ENCODE assay signal across 9 mouse cellular contexts in genomic region chr9:113508821-113509220, GRCm38 (mm10).
DNase-seq lines count a peak whose midpoint lies in the region.
"Had no signal": no experiment of that assay in that cellular context is flagged by ENCODE, and none has a peak within 500 bp of the region (broad histone marks: within the 10 kb centered on the region; RNA-seq: fewer than 3 reads in every experiment).

No protein-coding gene starts in this region.

- peak; percentile 76 for DNase-seq in layer of hippocampus, adult 11-12 months (ENCODE audit: low spot score)
- DNase-seq in layer of hippocampus, adult 9-10 months (ENCODE audit: low spot score), result no peak
- DNase-seq in cerebellum, postnatal 36 days, result peak; percentile 48 to 56
- DNase-seq in layer of hippocampus, adult 9-11 months, result peak; percentile 82
- peak; percentile 88 to 93 for DNase-seq in right cerebral cortex, postnatal 10 days (ENCODE audit: low spot score in 2 of 2)
- DNase-seq in adrenal gland, adult 2 months, result no peak
- no peak for DNase-seq in kidney, adult 18-20 months
- DNase-seq in lung, postnatal 4 days, result no peak
- DNase-seq: thymus, adult 2 months had no signal

Comparison
In these comparisons a context has a peak if more than half of its experiments do, and no peak if none do; other contexts are left out.
1. DNase-seq: peak in layer of hippocampus, adult 11-12 months (single experiment), cerebellum, postnatal 36 days (2 of 2), layer of hippocampus, adult 9-11 months (single experiment) and right cerebral cortex, postnatal 10 days (2 of 2); none in layer of hippocampus, adult 9-10 months (single experiment), adrenal gland, adult 2 months (single experiment), kidney, adult 18-20 months (single experiment) and lung, postnatal 4 days (0 of 2).